Mouse (Mus musculus): ENCODE results near the gene Tasp1.

GRCm38 (mm10) chr2:140036854-140037253 is 29.8 kb downstream of the Tasp1 start:
- no peak for TF ChIP-seq CTCF (IDR thresholded peaks at IDR 0.05; ENCODE audit: low read depth)
- TF ChIP-seq EP300 (IDR thresholded peaks at IDR 0.05; ENCODE audit: low read depth): no peak

All from liver, postnatal 0 days (tissue).